Mouse (Mus musculus): ENCODE data around the gene Mrgprb8.
"Not testable (repeated sequence)": the region's sequence is repeated elsewhere in the genome, so short reads cannot be mapped to it uniquely, and the experiment has no call there.

Mrgprb8 gene

DNA sequence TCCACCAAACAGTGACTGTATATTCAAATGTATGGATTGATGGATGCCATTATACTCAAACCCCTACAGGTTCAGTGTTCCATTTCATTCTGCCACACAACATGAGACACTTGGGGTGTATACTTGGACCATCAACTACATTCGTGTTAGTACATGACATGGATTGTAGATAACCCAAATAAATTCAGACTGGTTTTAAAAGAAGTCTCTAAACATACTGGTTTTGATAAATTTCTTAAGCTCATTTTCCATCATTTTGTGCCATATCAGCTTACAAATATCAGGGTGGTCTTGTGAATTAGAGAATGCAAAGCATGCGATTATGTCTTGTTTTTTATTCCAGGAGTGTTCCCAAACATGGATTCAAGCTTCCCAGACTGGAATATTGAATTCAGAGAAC is at the start of gene Mrgprb8:
Gene Mrgprb8 (plus strand): TSS at position 301 of the 400 bp plus-strand sequence.
- no peak for DNase-seq (ENCODE audit: low spot score in 2 of 2)

- not testable (repeated sequence) for DNase-seq (ENCODE audit: low spot score in 2 of 2)
These were observed 47.6 kb downstream of the Mrgprb8 start for GRCm38 (mm10) chr7:48435936-48436335.

DNA sequence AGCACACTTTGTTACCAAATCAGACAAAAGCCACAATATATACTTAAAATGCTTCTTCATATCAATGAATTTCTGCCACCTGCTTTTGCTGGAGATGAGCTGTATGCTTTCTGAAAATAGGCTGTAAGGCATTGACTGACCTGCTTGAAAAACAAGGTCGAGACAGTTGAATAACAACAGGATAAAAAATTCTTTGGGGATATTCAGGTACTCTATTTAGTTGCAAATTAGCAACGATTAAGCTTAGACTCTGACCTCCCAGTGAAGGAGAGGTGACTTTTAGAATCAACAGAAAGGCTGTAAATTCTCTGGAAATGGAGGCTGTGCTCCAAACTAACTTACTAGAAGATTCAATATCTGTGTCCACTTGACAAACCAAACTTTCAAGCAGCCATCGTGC is 48.3 kb downstream of the Mrgprb8 start:
- DNase-seq (ENCODE audit: low spot score in 2 of 2) = no peak
